Mouse (Mus musculus): Measurements from ENCODE around the gene Cnnm2. TPM values are rescaled to one million over a fixed set of nuclear protein-coding genes. Genes with fewer than 3 reads are reported as not detected.
"Not testable (repeated sequence)": the region's sequence is repeated elsewhere in the genome, so short reads cannot be mapped to it uniquely, and the experiment has no call there.

Gene Cnnm2
- polyA plus RNA-seq, 1 experiment from 2014 or later = 2.5 TPM

DNA sequence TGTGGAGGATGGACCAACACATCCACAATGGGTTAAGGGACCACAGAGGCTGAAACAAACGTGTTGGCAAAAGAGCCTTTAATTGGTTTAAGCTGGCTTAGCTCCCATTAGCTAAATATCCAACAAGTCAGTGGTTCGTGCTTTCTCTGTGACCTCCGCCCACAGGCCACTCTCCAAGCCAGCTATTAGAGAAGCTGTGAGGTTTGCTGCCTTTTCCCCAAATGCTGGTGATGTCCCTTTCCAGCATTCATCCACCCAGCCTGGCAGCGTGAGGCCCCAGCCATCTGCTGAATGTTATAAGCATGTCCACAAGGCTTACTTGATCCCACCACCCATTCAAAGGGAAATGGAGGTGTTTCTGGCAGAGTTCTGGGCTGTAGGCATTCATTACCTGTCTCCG is 15.0 kb downstream of the Cnnm2 start:
- Histone ChIP-seq H3K27me3 (ENCODE audit: control insufficient read depth, insufficient read depth, low read length) (no peaks in the 10 kb centered on the region), H3K9ac (ENCODE audit: low read length) (no peak overlapping the region), H3K36me3 (ENCODE audit: control insufficient read depth, insufficient read depth, low read length) (no peaks in the 10 kb centered on the region), H3K4me3 (ENCODE audit: low read depth, low read length) (no peak overlapping the region), H3K4me2 (ENCODE audit: low read depth, severe bottlenecking) (no peak overlapping the region), H3K4me1 (ENCODE audit: control insufficient read depth, insufficient read depth, low read length) (no peaks in the 10 kb centered on the region), H3K27ac (replicated peaks; ENCODE audit: low read depth, low read length) (no peak overlapping the region), H3K9me3 (ENCODE audit: control insufficient read depth, low read length) (no peaks in the 10 kb centered on the region)
- WGBS = 56% methylated on average over 5 of the region's 5 CpGs
- ATAC-seq (ENCODE audit: insufficient number of reproducible peaks, low FRiP score, low TSS enrichment, low read depth) = no peak
- no peak for DNase-seq (ENCODE audit: low spot score)

DNA sequence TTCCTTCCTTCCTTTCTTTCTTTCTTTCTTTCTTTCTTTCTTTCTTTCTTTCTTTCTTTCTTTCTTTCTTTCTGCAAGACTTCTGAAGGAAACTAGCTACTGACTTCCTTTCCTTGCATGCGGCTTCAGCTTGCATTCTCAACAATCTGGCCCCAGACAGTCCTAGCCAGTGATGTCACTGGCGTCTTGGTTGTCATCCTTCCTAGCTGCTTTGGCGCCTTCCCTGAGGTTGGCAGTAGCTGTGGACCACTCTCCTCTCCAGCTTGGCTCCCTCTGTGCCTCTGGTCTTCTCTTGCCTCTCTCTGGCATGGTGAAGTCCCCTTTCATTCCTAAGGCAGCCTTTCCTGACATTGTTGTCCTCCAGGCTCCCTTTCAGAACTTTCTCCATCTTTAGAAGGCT is 15.5 kb downstream of the Cnnm2 start:
- DNase-seq (ENCODE audit: low spot score) (no peak), ATAC-seq (ENCODE audit: insufficient number of reproducible peaks, low FRiP score, low TSS enrichment, low read depth) (no peak)
- H3K9ac ChIP-seq (ENCODE audit: low read length) = no peak overlapping the region
- H3K4me3 ChIP-seq (ENCODE audit: low read depth, low read length) = no peak overlapping the region
- H3K4me2 ChIP-seq (ENCODE audit: low read depth, severe bottlenecking) = no peak overlapping the region
- H3K27ac ChIP-seq (replicated peaks; ENCODE audit: low read depth, low read length) = no peak overlapping the region
- no peaks in the 10 kb centered on the region for H3K9me3 ChIP-seq (ENCODE audit: control insufficient read depth, low read length)
- no peaks in the 10 kb centered on the region for H3K27me3 ChIP-seq (ENCODE audit: control insufficient read depth, insufficient read depth, low read length)
- no peaks in the 10 kb centered on the region for H3K4me1 ChIP-seq (ENCODE audit: control insufficient read depth, insufficient read depth, low read length)
- H3K36me3 ChIP-seq (ENCODE audit: control insufficient read depth, insufficient read depth, low read length) = no peaks in the 10 kb centered on the region
- WGBS = 77% methylated on average over 3 of the region's 3 CpGs

GRCm38 (mm10) chr19:46777928-46778680 is 16.7 kb downstream of the Cnnm2 start:
- Histone ChIP-seq H3K4me1 (ENCODE audit: control insufficient read depth, insufficient read depth, low read length) (no peaks in the 10 kb centered on the region), H3K36me3 (ENCODE audit: control insufficient read depth, insufficient read depth, low read length) (no peaks in the 10 kb centered on the region), H3K9me3 (ENCODE audit: control insufficient read depth, low read length) (no peaks in the 10 kb centered on the region), H3K4me3 (ENCODE audit: low read depth, low read length) (no peak overlapping the region), H3K27me3 (ENCODE audit: control insufficient read depth, insufficient read depth, low read length) (no peaks in the 10 kb centered on the region), H3K9ac (ENCODE audit: low read length) (no peak overlapping the region), H3K4me2 (ENCODE audit: low read depth, severe bottlenecking) (no peak overlapping the region), H3K27ac (replicated peaks; ENCODE audit: low read depth, low read length) (no peak overlapping the region)
- ATAC-seq (ENCODE audit: insufficient number of reproducible peaks, low FRiP score, low TSS enrichment, low read depth) (no peak), DNase-seq (ENCODE audit: low spot score) (no peak)
- 72% methylated on average over 12 of the region's 12 CpGs for WGBS

DNA sequence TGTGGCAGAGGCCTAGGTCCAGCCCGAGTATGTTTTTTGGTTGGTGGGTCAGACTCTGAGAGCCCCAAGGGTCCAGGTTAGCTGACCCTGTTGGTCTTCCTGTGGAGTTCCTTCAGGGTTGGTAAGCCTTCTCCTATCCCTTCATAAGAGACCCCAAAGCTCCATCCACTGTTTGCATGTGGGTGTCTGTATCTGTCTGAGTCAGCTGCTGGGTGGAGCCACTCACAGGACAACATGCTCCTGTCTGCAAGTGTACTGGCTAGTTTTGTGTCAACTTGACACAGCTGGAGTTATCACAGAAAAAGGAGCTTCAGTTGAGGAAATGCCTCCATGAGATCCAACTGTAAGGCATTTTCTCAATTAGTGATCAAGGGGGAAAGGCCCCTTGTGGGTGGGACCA is 17.7 kb downstream of the Cnnm2 start:
- H3K4me1 ChIP-seq (ENCODE audit: control insufficient read depth, insufficient read depth, low read length); H3K4me3 ChIP-seq (ENCODE audit: low read depth, low read length); ATAC-seq (ENCODE audit: insufficient number of reproducible peaks, low FRiP score, low TSS enrichment, low read depth); H3K9me3 ChIP-seq (ENCODE audit: control insufficient read depth, low read length); H3K4me2 ChIP-seq (ENCODE audit: low read depth, severe bottlenecking); H3K9ac ChIP-seq (ENCODE audit: low read length); H3K36me3 ChIP-seq (ENCODE audit: control insufficient read depth, insufficient read depth, low read length); DNase-seq (ENCODE audit: low spot score); H3K27me3 ChIP-seq (ENCODE audit: control insufficient read depth, insufficient read depth, low read length); H3K27ac ChIP-seq (replicated peaks; ENCODE audit: low read depth, low read length): not testable (repeated sequence)
- 92% methylated on average over 1 of the region's 1 CpGs for WGBS

DNA sequence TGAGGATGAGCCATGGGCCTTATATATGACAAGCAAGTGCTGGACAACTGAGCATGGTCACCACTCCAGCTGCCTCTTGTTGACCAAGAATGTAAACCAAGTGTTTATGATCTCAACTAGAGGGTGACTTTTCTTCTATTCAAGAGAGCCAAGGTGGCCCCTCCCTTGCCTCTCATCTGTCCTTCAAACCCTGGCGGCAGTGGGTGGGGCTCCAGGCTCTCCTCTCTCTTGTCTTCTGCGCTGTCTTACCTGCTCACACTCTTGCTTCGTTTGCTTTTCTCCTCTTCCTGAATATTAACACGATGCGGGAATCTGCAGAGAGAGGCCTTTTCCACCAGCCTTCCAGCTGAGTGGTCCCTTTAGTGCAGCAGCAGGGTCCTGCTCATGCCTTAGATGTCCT is 22.6 kb downstream of the Cnnm2 start:
- Histone ChIP-seq H3K27me3 (ENCODE audit: control insufficient read depth, insufficient read depth, low read length) (no peaks in the 10 kb centered on the region), H3K9me3 (ENCODE audit: control insufficient read depth, low read length) (no peaks in the 10 kb centered on the region), H3K27ac (replicated peaks; ENCODE audit: low read depth, low read length) (no peak overlapping the region), H3K9ac (ENCODE audit: low read length) (no peak overlapping the region), H3K36me3 (ENCODE audit: control insufficient read depth, insufficient read depth, low read length) (no peaks in the 10 kb centered on the region), H3K4me2 (ENCODE audit: low read depth, severe bottlenecking) (no peak overlapping the region), H3K4me1 (ENCODE audit: control insufficient read depth, insufficient read depth, low read length) (no peaks in the 10 kb centered on the region), H3K4me3 (ENCODE audit: low read depth, low read length) (no peak overlapping the region)
- ATAC-seq (ENCODE audit: insufficient number of reproducible peaks, low FRiP score, low TSS enrichment, low read depth) = no peak
- DNase-seq (ENCODE audit: low spot score) = no peak
- WGBS = 80% methylated on average over 5 of the region's 5 CpGs

DNA sequence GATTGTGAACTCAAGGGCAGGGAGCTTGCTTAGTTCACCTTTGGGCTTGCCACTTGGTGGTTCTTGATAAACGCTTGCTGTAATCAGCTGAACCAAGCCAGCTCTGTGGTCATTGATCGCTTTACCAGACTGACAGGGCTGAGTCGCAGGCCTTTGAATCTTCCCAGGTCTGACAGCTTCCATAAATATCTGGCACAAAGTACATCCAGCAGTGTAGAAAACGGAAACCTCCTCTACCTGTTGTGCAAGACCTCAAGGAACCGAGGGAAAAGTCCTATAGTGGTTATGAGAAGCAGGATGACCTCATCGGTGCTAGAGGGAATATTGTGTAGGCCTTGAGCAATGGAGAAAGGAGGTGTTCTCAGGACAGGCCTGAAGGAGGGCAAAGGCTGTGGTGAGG is 23.1 kb downstream of the Cnnm2 start:
- no peak for DNase-seq (ENCODE audit: low spot score)
- Histone ChIP-seq H3K4me3 (ENCODE audit: low read depth, low read length) (no peak overlapping the region), H3K36me3 (ENCODE audit: control insufficient read depth, insufficient read depth, low read length) (no peaks in the 10 kb centered on the region), H3K9me3 (ENCODE audit: control insufficient read depth, low read length) (no peaks in the 10 kb centered on the region), H3K4me2 (ENCODE audit: low read depth, severe bottlenecking) (no peak overlapping the region), H3K27me3 (ENCODE audit: control insufficient read depth, insufficient read depth, low read length) (no peaks in the 10 kb centered on the region), H3K9ac (ENCODE audit: low read length) (no peak overlapping the region), H3K27ac (replicated peaks; ENCODE audit: low read depth, low read length) (no peak overlapping the region), H3K4me1 (ENCODE audit: control insufficient read depth, insufficient read depth, low read length) (no peaks in the 10 kb centered on the region)
- 91% methylated on average over 6 of the region's 6 CpGs for WGBS
- ATAC-seq (ENCODE audit: insufficient number of reproducible peaks, low FRiP score, low TSS enrichment, low read depth) = no peak

DNA sequence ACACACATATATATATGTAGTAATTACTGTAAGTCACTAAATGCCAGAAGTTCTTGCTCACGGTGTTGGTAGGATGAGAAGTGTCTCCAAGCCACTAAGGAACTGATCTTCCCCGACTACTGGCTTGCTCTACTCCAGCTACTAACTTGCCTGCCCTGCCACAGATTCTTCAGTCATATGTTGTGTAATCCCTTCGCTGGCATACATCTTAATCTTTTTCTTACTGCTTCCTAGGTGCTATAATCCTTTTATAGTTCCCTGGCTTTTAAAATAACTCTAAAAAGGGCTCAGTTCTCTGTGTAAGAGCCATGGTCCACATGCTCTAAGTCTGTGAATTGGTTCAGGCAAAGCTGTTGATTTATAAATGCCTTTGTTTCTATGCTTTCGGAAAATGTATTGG is 24.2 kb downstream of the Cnnm2 start:
- Histone ChIP-seq H3K4me3 (ENCODE audit: low read depth, low read length) (no peak overlapping the region), H3K4me2 (ENCODE audit: low read depth, severe bottlenecking) (no peak overlapping the region), H3K9ac (ENCODE audit: low read length) (no peak overlapping the region), H3K27me3 (ENCODE audit: control insufficient read depth, insufficient read depth, low read length) (no peaks in the 10 kb centered on the region), H3K4me1 (ENCODE audit: control insufficient read depth, insufficient read depth, low read length) (no peaks in the 10 kb centered on the region), H3K36me3 (ENCODE audit: control insufficient read depth, insufficient read depth, low read length) (no peaks in the 10 kb centered on the region), H3K27ac (replicated peaks; ENCODE audit: low read depth, low read length) (no peak overlapping the region), H3K9me3 (ENCODE audit: control insufficient read depth, low read length) (no peaks in the 10 kb centered on the region)
- no peak for ATAC-seq (ENCODE audit: insufficient number of reproducible peaks, low FRiP score, low TSS enrichment, low read depth)
- WGBS = 84% methylated on average over 4 of the region's 4 CpGs
- DNase-seq (ENCODE audit: low spot score) = no peak

- ATAC-seq (ENCODE audit: insufficient number of reproducible peaks, low FRiP score, low TSS enrichment, low read depth) (no peak), DNase-seq (ENCODE audit: low spot score) (no peak)
- H3K4me1 ChIP-seq (ENCODE audit: control insufficient read depth, insufficient read depth, low read length) = no peaks in the 10 kb centered on the region
- 82% methylated on average over 1 of the region's 1 CpGs for WGBS
- no peak overlapping the region for H3K4me2 ChIP-seq (ENCODE audit: low read depth, severe bottlenecking)
- H3K9ac ChIP-seq (ENCODE audit: low read length) = no peak overlapping the region
- no peak overlapping the region for H3K4me3 ChIP-seq (ENCODE audit: low read depth, low read length)
- H3K27me3 ChIP-seq (ENCODE audit: control insufficient read depth, insufficient read depth, low read length) = no peaks in the 10 kb centered on the region
- no peak overlapping the region for H3K27ac ChIP-seq (replicated peaks; ENCODE audit: low read depth, low read length)
- H3K9me3 ChIP-seq (ENCODE audit: control insufficient read depth, low read length) = no peaks in the 10 kb centered on the region
- H3K36me3 ChIP-seq (ENCODE audit: control insufficient read depth, insufficient read depth, low read length) = no peaks in the 10 kb centered on the region
These were observed 28.4 kb downstream of the Cnnm2 start for GRCm38 (mm10) chr19:46789782-46790181.

- H3K27me3 ChIP-seq (ENCODE audit: control insufficient read depth, insufficient read depth, low read length) = no peaks in the 10 kb centered on the region
- 89% methylated on average over 7 of the region's 7 CpGs for WGBS
These were observed 30.0 kb downstream of the Cnnm2 start for GRCm38 (mm10) chr19:46791360-46791759.

More at GRCm38 (mm10) chr19:46791360-46791759, 30.0 kb downstream of the Cnnm2 start:
- Histone ChIP-seq H3K36me3 (ENCODE audit: control insufficient read depth, insufficient read depth, low read length) (no peaks in the 10 kb centered on the region), H3K27ac (replicated peaks; ENCODE audit: low read depth, low read length) (no peak overlapping the region), H3K4me1 (ENCODE audit: control insufficient read depth, insufficient read depth, low read length) (no peaks in the 10 kb centered on the region), H3K9ac (ENCODE audit: low read length) (no peak overlapping the region), H3K4me2 (ENCODE audit: low read depth, severe bottlenecking) (no peak overlapping the region), H3K9me3 (ENCODE audit: control insufficient read depth, low read length) (no peaks in the 10 kb centered on the region), H3K4me3 (ENCODE audit: low read depth, low read length) (no peak overlapping the region)
- ATAC-seq (ENCODE audit: insufficient number of reproducible peaks, low FRiP score, low TSS enrichment, low read depth) (no peak), DNase-seq (ENCODE audit: low spot score) (no peak)
